Mouse (Mus musculus): ENCODE data around the gene Zfp956.

The Zfp956 gene

DNA sequence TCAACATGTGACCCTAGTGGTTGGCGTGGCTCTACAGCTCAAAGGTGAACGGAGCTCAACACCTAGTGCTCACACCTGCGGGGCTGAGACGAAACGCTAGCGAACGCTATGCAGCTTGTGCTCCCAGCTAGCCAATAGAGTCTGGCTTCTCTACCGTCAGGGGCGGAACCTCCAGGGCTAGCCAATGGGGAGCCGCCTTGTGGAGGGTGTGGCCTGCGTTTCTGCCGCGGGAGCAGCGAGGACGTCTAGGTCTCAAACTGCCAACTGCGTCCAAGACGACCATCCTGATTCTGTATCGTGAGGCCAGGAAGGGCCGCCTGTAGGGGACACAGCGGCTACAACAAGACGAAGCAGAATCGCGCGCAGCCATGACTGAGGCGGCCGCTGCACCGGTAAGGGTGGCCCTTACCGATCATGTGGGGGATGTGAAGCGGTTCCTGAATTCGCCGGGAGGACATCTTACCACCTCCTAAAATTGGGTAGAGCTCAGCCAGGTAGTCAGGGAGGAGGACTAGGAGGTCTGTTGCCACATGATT, at the start of gene Zfp956:
Gene Zfp956, plus strand, starts transcription at position 200 of the 536 bp plus-strand sequence.
- peak; percentile 94 for DNase-seq (ENCODE audit: low spot score in 2 of 2)

DNA sequence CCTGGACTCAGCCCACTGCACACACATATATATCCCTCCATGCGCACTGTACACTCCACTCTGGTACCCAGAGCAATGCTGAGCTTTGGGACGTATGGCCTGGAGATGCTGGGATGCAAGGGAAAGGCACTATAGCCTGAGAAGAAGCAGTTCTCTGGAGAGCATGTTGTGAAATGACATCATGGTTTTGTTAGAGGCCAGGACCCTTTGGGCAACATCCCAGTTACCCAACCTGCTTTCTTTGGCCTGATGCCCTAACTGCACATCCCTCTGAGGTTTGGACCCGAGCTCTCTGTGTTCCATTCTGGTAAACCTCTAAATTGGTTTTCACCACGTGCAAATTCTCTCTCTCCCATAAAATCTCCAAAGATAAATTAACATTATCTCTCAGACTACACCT, 49.6 kb upstream of the Zfp956 start:
- no peak for DNase-seq (ENCODE audit: low spot score in 2 of 2)

DNA sequence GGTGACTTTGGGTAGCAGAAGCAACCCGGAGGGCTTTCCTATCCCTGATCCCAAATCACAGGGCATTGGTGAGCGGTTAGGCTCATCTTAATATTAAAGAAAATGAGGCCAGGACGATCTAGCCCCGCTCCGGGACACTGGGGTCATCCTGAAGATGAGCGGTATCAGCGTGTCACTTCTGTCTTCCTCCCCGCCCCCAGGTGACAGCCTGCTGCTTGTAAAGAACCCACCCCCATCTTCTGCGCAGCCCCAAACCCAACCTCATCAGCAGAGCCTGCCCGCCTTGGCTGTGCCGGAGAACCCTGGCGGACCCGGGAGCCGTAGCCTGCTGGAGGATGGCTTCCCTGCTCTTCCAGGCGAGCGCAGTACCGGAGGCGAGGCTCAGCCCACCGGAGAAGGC, 48.8 kb upstream of the Zfp956 start:
- no peak for DNase-seq (ENCODE audit: low spot score in 2 of 2)

DNA sequence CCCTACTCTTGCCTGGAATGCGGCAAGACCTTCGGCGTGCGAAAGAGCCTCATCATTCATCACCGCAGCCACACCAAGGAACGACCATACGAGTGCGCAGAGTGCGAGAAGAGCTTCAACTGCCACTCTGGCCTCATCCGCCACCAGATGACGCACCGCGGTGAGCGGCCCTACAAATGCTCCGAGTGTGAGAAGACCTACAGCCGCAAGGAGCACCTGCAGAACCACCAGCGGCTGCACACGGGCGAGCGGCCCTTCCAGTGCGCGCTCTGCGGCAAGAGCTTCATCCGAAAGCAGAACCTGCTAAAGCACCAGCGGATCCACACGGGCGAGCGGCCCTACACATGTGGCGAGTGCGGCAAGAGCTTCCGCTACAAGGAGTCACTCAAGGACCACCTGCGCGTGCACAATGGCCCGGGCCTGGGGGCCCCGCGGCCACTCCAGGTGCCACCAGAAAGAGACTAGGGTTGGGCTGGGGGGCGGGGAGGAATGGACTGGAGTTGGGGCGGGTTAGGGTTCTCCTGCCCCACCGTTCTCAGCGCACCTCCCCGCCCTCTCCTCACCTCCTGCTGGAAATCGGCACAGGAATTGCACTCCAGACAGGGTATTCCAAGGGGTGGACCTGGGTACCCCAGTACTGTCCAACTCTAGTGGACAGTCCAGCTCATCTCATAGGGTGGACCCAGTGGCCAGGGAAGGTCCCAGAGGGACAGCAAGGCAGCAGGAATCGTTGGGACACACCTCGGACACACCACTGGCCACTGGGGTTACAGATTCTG, 48.1 kb upstream of the Zfp956 start:
- no peak for DNase-seq (ENCODE audit: low spot score in 2 of 2)

DNA sequence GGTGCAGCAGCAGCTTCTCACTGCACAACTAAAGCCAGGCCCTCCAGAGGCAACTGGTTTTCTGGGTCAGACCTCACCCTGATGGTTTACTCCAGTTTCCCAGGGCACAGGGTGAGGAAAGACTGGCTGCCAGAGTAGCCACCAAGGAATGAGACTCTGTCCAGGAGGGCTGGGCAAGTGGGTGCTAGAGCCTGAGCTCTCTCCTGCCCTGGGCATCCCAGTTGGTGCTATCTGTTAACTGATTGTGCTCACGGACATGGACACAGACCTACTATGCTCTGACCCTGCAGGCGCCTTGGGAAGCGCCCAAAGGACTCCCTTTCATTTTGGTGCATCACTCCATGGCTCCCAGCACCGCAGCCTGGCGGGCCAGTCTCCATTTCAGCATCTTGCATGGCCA, 46.9 kb upstream of the Zfp956 start:
- no peak for DNase-seq (ENCODE audit: low spot score in 2 of 2)

DNA sequence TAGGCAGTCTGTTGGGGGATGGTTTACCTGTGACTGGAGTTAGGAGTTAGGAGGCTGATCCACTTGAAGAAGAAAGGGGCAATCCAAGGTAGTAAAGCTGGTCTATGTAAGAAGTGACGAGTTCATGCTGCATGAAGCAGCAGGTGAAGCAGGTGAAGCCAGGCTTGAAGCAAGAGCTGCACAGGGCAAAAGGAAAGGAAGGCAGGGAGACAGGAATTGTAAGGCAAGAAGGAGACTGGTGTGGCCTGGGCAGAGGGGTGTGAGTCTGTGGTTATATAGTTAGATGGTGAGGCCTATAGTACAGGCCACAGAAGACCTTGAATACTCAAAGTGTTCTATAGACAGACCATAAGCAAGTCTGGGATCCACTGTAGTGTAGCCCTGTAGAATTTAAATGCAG, 44.2 kb upstream of the Zfp956 start:
- no peak for DNase-seq (ENCODE audit: low spot score in 2 of 2)

DNA sequence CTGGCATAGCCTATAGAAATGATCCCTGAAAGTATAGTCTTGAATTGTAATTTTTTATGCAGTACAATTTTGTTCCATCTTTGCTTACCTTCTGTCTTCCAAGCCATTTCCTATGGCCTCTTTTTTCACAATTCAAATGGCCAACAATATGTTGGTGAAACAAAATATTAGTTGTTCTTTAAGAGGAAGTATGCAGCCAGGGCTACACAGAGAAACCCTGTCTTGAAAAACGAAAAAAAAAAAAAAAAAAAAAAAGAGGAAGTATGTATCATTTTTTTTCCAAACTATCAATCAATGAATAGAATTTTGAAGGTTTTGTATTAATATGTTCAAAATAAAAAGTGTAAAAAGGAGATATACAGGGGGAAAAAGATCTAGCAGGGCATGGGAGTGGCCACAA, 41.5 kb upstream of the Zfp956 start:
- DNase-seq (ENCODE audit: low spot score in 2 of 2): no peak

DNA sequence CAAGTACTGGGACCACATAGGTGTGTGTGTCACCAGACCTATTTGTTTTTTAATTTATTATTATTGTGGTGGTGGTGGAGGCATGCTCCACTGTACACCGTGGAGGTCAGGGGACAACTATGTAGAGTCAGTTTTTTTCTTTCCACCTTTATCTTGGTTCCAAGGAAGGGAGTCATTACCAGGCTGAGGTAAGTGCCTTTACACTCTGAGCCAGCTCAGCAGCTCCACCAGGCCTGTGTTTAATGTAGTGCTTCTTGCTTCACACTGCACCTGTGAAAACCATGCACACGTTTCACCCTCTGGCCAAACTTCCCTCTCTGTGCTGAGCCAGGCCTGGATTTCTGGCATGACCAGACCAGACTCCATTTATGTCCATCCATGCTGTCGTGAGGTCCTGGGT, 40.2 kb upstream of the Zfp956 start:
- no peak for DNase-seq (ENCODE audit: low spot score in 2 of 2)

DNA sequence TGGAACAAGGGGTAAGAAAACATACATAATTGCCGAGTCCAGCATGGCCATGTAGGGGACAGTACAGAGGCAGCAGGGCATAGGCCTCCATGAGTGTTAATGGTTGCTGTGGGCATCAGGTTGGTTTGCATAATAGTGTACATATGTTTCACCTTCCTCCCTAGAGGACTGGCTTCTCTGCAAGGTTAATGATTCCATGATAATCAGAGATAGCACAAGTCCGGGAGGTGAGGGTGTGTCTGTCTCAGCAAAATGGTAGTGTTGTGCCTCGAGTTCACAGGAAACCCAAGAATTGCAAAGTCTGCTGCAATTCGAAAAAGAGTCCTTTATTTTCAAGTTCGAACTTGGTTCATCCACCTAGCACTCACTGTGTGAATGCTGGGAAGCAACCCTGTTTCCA, 36.1 kb upstream of the Zfp956 start:
- no peak for DNase-seq (ENCODE audit: low spot score in 2 of 2)

DNA sequence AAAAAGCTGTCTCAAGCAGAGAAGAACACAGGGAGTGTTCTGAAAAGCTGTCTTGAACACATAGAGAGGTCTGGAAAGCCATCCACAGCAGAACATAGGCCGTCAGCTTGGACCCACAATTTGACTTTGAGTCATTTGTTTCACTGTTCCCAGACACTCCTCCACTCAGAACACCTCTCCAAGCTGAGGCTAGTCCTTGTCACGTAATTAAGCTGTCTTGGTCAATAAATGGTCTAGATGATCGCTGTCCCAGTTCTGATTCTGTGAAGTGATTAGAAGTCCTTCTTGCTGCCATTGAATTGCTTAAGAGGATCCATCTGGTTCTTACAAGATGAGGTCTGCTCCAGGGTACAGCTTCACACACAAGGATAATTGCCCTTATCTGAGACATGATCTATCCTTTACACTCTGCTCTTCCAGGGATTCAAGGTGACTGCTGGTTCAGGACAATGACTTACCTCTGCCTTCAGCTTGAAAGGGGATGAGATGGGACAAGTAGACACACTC, 34.4 kb upstream of the Zfp956 start:
- DNase-seq (ENCODE audit: low spot score in 2 of 2): no peak

DNA sequence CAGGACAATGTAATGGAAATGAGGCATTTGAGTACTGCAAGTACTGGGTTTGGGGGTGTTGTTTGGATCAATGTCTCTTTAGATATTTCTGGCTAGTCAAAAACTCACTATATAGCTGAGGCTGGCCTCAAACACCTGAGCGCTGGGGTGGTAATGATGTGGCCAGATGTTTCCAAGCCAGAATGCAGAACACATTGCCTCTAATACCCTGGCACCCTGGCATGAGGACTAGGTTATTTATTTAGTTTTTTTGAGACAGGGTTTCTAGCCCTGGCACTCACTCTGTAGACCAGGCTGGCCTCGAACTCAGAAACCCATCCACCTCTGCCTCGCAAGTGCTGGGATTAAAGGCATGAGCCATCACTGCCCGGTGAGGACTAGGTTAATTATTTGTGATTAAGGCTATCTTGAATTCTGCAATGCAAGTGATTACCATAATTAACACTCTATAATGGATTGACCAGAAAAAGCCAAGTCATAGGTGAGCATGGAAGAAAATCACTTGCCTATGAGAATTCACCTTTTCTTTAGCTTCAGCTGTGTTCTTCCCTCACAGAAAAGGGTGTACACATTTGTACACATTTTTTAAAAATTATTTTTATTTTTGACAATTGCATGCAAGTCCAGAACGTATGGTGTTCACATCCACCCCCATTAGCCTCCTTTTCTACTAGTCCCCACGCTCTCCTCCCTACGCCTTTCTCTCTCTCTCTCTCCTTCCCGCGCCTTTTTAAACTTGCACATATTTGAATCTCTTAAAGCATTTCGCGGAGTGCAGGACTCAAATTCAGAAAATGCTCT, 33.3 kb upstream of the Zfp956 start:
- no peak for DNase-seq (ENCODE audit: low spot score in 2 of 2)

DNA sequence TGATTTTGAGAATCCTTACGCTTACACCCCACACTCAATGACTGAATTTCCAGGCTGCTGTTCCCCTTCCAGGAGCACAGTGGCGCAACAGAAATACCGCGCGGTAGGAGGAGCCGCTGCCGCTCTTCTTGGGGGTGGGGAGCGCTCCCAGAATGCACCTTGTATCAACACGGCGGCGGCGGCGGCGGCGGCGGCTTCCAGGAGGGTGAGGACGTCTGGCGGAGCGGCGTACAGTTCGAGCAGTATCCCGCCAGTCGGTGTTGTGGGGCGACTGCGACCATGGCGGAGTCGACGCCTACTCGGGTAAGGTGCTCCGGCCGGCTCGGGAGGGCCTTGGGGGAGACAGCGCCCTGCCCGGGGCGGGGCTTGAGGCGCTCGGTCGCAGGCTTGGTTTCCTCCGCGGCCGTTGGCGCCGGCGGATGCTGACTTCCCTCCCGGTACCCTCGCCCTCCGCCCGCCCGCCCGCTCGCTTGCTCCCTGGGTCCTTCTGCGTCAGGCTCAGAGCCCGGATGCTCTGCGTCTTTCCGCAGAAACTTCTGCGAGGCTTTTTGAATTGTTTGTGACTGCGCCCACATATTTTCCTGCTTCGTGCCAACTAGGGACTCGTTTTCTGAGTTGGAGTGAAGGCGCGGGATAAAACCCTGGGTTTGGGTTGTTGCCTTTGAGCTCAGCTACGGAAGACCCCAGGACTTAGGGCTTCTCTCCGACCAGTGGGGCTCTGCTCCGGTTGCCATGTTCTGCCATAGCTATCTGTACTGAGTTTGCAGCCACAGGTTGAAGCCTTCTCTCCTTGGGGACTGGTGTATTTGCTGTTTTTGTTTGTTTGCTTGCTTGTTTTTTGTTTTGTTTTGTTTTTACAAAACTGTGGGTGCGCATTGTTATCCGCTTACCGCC, 32.5 kb upstream of the Zfp956 start, which contains the start of gene Zfp212:
Gene Zfp212, plus strand, starts transcription at position 30 of the 894 bp plus-strand sequence.
- DNase-seq (ENCODE audit: low spot score in 2 of 2): peak; percentile 73 to 79

DNA sequence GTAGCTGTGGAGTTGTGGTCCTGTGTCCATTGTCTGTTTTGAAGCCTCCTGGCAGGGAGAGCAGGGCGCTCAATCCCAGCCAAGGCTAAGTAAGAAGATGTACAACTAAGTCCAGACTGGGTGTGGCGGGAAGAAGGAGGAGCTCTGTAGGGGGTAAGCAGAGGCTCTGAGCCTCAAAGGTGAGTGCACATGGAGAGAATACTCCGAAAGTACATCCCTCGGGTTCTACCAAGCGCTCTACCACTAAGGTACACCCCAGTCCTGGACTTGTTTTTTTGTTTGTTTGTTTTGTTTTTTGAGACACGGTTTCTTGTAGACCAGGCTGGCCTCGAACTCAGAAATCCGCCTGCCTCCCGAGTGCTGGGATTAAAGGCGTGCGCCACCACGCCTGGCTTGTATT, 10.7 kb upstream of the Zfp956 start:
- no peak for DNase-seq (ENCODE audit: low spot score in 2 of 2)

DNA sequence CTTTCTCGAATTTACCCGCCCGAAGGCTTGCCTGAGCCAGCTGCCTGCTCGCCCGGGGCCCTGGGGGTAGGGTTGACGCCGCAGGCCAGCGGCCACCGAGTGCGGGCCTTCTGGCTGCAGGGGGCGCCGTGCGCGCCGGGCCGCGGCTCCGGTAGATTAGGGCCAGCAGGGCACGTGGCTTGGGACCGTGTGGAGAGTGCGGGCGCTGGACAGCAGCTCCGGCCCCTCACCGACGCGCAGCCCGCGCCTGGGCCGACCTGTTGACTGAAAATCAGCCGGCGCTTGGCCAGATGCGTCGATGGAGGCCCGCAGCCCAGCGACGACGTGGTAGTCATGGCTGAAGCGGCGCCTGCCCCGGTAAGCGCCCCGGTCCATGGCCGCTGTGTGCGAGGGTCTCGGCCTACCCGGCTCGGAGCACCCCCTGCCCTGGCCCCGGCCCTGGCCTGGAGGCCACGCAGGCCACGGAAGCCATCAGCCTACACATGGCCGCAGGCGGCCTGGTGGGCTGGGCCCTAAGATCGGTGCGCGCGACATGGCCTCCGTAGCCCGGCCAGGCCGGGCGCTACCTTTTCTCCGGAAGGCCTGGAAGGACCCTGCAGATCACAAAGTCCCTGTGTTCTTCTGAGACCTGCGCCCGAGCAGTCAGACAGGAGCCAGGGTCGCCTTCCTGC, 10.0 kb upstream of the Zfp956 start:
- peak; percentile 50 to 65 for DNase-seq (ENCODE audit: low spot score in 2 of 2)

DNA sequence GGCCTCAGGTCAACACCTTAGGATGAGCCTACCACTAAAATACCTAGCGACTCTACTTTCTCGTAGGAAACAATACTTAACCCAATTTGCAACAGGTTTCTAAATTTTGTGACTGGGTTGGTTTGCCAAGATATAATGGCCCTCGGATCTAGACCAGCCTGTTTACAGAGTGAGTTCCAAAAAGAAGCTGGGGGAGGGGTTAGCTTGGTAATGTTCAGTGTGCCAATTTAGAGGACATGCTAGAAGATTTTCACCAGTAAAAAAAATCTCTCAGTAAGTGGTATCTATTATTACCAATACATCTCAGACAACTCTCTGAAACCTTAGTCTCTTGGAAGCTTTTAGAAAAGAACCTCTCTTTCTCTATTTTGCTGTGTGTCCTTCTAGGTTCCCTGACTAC, 9.5 kb upstream of the Zfp956 start:
- DNase-seq (ENCODE audit: low spot score in 2 of 2): no peak

DNA sequence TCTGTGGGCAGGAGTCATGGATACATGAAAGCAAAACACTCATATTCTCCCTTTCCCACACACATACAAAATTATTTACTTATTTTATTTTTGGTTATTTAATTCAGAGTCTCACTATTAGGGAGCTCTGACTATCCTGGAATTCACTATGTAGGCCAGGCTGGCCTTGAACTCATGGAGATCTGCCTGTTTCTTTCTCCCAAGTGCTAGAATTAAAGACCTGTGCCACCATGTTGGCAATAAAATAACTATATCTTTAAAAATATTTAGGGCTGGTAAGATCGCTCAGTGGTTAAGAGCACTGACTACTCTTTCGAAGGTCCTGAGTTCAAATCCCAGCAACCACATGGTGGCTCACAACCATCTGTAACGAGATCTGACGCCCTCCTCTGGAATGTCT, 5.8 kb upstream of the Zfp956 start:
- no peak for DNase-seq (ENCODE audit: low spot score in 2 of 2)

DNA sequence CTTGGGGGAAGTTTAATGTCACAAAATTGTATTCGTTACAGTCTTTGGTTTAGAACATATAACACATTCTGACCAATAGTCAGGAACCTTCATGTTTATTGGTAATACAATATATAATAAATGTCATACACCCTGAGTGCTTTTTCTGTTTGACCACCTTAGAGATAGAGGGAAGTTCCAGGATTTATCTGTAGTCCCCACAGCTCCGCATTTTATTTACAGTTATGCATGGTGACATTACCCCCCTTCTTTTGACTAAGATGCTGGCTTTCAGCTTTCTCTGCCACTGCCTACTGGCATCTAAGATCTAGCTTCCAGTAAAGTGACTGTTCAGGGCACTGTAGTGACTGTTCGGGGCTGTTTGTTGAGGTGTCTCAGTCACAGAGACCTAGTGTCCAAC, 1.2 kb downstream of the Zfp956 start:
- DNase-seq (ENCODE audit: low spot score in 2 of 2): no peak

DNA sequence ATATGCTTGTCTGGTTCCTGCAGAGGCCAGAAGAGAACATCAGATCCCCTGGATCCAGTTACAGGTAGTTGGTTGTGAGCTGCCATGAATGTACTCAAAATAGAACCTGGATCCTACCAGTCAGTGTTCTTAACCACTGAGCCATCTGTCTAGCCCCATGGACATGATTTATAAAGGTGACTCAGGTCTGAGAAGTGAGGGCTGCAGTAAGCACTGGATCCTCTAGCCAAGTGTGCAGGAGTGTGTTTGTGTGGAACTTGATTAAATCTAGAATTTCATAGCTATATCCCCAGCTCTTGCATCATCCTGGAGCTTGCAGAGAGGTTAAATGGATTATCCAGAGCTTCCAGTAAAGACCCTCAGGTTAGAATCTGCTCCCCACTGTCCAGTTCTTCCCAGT, 4.6 kb downstream of the Zfp956 start:
- DNase-seq (ENCODE audit: low spot score in 2 of 2): no peak

DNA sequence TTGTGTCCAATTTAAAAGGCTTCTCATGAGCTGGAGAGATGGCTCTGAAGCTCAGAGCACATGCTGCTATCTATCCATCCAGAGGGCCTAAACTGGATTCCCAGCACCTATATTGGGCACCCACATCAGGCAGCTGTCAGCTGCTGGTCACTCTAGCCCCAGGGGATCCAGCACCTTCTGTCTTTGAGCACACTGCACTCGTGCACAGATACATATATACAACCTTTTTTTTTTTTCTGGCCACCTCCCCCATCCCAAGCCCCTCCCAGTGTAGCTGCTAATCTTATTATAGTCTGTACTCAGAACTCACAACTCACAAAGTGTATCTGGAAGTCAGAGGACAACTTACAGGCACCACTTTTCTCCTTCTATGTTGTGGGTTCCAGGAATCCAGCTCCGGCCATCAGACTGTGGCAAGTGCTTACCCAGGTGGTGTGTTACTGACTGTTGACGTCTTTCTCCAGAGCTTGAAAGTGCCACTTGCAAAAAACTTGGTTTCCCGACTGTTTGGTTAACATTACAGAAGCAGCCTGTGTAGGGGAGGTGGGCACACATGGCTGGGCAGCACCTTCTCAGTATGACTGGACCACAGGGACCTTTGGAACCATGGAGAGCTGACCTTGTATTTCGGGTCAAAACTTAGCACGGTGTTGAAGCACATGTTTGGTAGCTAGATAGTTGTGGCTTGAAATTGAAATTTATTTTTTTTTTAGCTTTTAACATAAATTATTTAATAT, 7.7 kb downstream of the Zfp956 start:
- no peak for DNase-seq (ENCODE audit: low spot score in 2 of 2)

DNA sequence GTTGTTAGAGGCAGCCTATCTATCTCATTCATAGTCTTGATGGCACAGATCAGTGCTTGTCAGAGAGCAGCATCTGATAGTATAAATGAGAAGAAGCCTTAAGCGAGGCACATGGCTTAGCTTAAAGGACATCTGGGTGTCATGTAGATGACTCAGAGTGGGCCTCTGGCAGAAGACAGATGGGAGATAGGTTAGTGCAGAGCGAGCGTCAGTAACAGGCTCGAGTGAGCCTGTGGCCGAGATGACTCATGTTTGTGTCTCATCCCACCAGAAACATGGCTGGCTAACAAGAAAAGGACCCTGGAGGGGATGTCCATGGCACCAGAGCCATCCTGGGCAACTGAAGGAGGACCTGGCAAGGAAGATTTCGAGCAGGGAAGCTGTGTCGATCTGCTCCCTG, 9.9 kb downstream of the Zfp956 start:
- no peak for DNase-seq (ENCODE audit: low spot score in 2 of 2)

Data from spleen, postnatal 14 days (tissue).